In the genomic region with DNA sequence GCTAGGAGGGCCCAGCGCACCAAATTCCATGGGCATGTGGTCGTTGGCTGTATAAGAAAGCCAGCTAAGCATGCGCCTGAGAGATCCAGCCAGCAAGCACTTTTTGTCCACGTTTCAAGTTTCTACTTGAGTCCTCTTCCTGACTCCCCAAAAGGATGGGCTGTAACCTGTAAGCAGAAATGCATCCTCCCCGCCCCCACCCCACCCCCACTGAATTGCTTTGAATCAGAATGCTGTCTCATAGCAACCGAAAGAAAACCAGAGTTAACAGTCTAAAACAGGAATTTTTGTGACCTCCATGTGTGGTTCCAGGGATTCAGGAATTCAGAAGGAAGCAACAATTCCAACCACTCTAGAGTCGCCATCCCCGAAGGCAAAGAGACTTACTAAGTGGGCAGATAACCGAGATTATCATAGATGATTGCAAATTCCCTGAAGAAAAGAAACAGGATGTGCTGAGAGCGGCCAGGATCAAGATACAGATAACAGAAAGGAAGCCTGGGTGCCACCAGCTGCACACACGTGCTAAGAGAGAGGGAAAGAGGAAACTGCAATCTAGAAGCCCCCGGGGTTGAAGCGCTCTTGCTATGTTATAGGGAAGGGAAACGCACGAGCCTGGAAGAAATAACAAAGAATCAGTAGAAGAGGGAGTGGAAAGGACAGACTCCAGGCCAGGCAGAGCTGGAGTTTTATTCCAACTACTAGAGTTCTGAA, we compare ENCODE assay signal across 7 mouse cellular contexts. TPM values are rescaled to one million over a fixed set of nuclear protein-coding genes. Genes with fewer than 3 reads are reported as not detected.
A peak's percentile ranks its signal among the peaks of the same experiment; 100 is the strongest.
DNase-seq lines count a peak whose midpoint lies in the region; ATAC-seq and TF ChIP-seq lines count a peak whose summit lies in the region.

No protein-coding gene starts in this region.

- TF ChIP-seq POLR2A in liver, adult 2 months (IDR thresholded peaks at IDR 0.05; ENCODE audit: extremely low read depth, insufficient read depth, low read length) = no peak

- no peaks in the 10 kb centered on the region for H3K9me3 ChIP-seq in G1E (replicated peaks)
- no peaks in the 10 kb centered on the region for H3K9me3 ChIP-seq in forebrain, embryonic 14.5 days (replicated peaks; ENCODE audit: control insufficient read depth, low read length)
- H3K9me3 ChIP-seq in stomach, embryonic 14.5 days (ENCODE audit: control insufficient read depth, low read depth, low read length) = no peaks in the 10 kb centered on the region

- peak; percentile 52 for ATAC-seq in CD4-positive, CD25-positive, alpha-beta regulatory T cell, adult 4 months
- ATAC-seq in G1E (ENCODE audit: extremely low read depth, insufficient number of reproducible peaks, low FRiP score, poor library complexity, severe bottlenecking) = 0 out of 2 replicates have a peak, but pooled peaks have one; percentile 38
- no peak for ATAC-seq in forebrain, embryonic 14.5 days
- 0 out of 2 replicates have a peak, but pooled peaks have one; percentile 6 for ATAC-seq in stomach, embryonic 14.5 days (ENCODE audit: insufficient number of reproducible peaks, insufficient read depth, low FRiP score, low read depth)

- 52% methylated on average over 15 of the region's 15 CpGs for whole genome bisulfite sequencing in forebrain, embryonic 14.5 days
- WGBS in liver, adult 2 months = 52% methylated on average over 15 of the region's 15 CpGs
- WGBS in stomach, embryonic 14.5 days = 34% methylated on average over 15 of the region's 15 CpGs

- no peaks in the 10 kb centered on the region for H3K36me3 ChIP-seq in G1E (replicated peaks)
- H3K36me3 ChIP-seq in forebrain, embryonic 14.5 days (ENCODE audit: control insufficient read depth, insufficient read depth, low read length) = no peaks in the 10 kb centered on the region
- H3K36me3 ChIP-seq in liver, adult 2 months (ENCODE audit: control insufficient read depth, insufficient read depth, low read length) = no peaks in the 10 kb centered on the region
- H3K36me3 ChIP-seq in stomach, embryonic 14.5 days (ENCODE audit: control insufficient read depth, insufficient read depth, low read length) = no peaks in the 10 kb centered on the region

- H3K4me3 ChIP-seq in G1E (ENCODE audit: low read depth, low read length) = no peak overlapping the region
- no peak overlapping the region for H3K4me3 ChIP-seq in forebrain, embryonic 14.5 days (ENCODE audit: low read depth, low read length)
- no peak overlapping the region for H3K4me3 ChIP-seq in liver, adult 2 months (ENCODE audit: insufficient read depth, low read depth, low read length)
- H3K4me3 ChIP-seq in stomach, embryonic 14.5 days (ENCODE audit: low read depth, low read length) = no peak overlapping the region

- TF ChIP-seq CTCF in G1E (IDR thresholded peaks at IDR 0.05; ENCODE audit: low read depth, low read length) = no peak
- no peak for TF ChIP-seq CTCF in liver, adult 2 months (IDR thresholded peaks at IDR 0.05; ENCODE audit: low read depth, low read length)

- no peak for DNase-seq in G1E (ENCODE audit: low spot score)
- DNase-seq in forebrain, embryonic 14.5 days (ENCODE audit: low spot score) = no peak
- no peak for DNase-seq in liver, adult 2 months (ENCODE audit: extremely low read depth, low read depth, low spot score)
- DNase-seq in right cerebral cortex, adult 18-20 months = no peak
- no peak for DNase-seq in c-Kit-positive CD71-positive TER-119-positive erythroid progenitor cells, embryonic 14.5 days (ENCODE audit: low spot score)

- H3K9ac ChIP-seq in forebrain, embryonic 14.5 days (ENCODE audit: low read length) = no peak overlapping the region
- 0 out of 2 replicates have a peak overlapping the region, but pooled peaks have one; percentile 23 for H3K9ac ChIP-seq in liver, adult 2 months (ENCODE audit: low read depth, low read length)
- H3K9ac ChIP-seq in stomach, embryonic 14.5 days (replicated peaks; ENCODE audit: low read depth, low read length) = no peak overlapping the region

- H3K79me2 ChIP-seq in liver, adult 2 months (ENCODE audit: control insufficient read depth, insufficient read depth, low read length) = no peaks in the 10 kb centered on the region

- no peak overlapping the region for H3K27ac ChIP-seq in forebrain, embryonic 14.5 days (ENCODE audit: low read depth, low read length)
- peak overlapping the region; percentile 77 for H3K27ac ChIP-seq in liver, adult 2 months (replicated peaks; ENCODE audit: insufficient read depth, low read depth, low read length)
- H3K27ac ChIP-seq in stomach, embryonic 14.5 days (ENCODE audit: low read length) = peak overlapping the region; percentile 13

- peaks cover 10% of the 10 kb centered on the region for H3K4me1 ChIP-seq in G1E (ENCODE audit: insufficient read depth, low read depth, low read length)
- H3K4me1 ChIP-seq in forebrain, embryonic 14.5 days (ENCODE audit: control insufficient read depth, insufficient read depth, low read length) = peaks cover 7% of the 10 kb centered on the region
- H3K4me1 ChIP-seq in liver, adult 2 months (ENCODE audit: control insufficient read depth, insufficient read depth, low read length) = peaks cover 2% of the 10 kb centered on the region; the same call in 1 of the 2 replicates
- peaks cover 13% of the 10 kb centered on the region; the same call in 1 of the 2 replicates for H3K4me1 ChIP-seq in stomach, embryonic 14.5 days (ENCODE audit: control insufficient read depth, insufficient read depth, low read length)

- H3K4me2 ChIP-seq in forebrain, embryonic 14.5 days (ENCODE audit: low read length) = peak overlapping the region; percentile 36
- H3K4me2 ChIP-seq in stomach, embryonic 14.5 days (replicated peaks; ENCODE audit: low read depth, low read length) = peak overlapping the region; percentile 32; the same call in 1 of the 2 replicates

- H3K27me3 ChIP-seq in G1E (ENCODE audit: insufficient read depth, low read length) = peaks cover 23% of the 10 kb centered on the region
- H3K27me3 ChIP-seq in forebrain, embryonic 14.5 days (replicated peaks; ENCODE audit: control insufficient read depth, insufficient read depth, low read length) = no peaks in the 10 kb centered on the region
- no peaks in the 10 kb centered on the region for H3K27me3 ChIP-seq in liver, adult 2 months (ENCODE audit: control insufficient read depth, insufficient read depth, low read length)
- no peaks in the 10 kb centered on the region for H3K27me3 ChIP-seq in stomach, embryonic 14.5 days (ENCODE audit: control insufficient read depth, insufficient read depth, low read length)

RNA-seq across cellular contexts. Expression of a gene that starts 24.6 kb away (rescaled TPM):
- polyA plus RNA-seq in CD4-positive, CD25-positive, alpha-beta regulatory T cell, adult 4 months (2017; shearing (Covaris generic)) = 10 to 100 TPM; 52.9 to 65.9 TPM
- total RNA-seq in G1E (2014; fragmentation: Nextera tagmentation) (13.9 and 20.4 TPM in 2 replicates), G1E (2017) (4.2 and 5.0 TPM in 2 replicates)
- 0.70 and 0.73 TPM in 2 replicates for polyA plus RNA-seq in G1E (2012)
- 9.8 and 12.6 TPM in 2 replicates for polyA plus RNA-seq in forebrain, embryonic 14.5 days (2014; fragmentation: Nextera tagmentation; extraction: Ambion mirVana)
- 70.2 and 82.8 TPM in 2 replicates for total RNA-seq in liver, adult 2 months (2014; rRNA removed)
- 16.0 and 18.9 TPM in 2 replicates for polyA plus RNA-seq in liver, adult 2 months (2012; rRNA removed)
- 48.8 and 49.5 TPM in 2 replicates for polyA plus RNA-seq in stomach, embryonic 14.5 days (2014; fragmentation: Nextera tagmentation; extraction: Ambion mirVana)
